Mouse (Mus musculus) thymus, postnatal 36 days (tissue): Measurements from ENCODE around the gene Paqr6.

Experiments
- DNase-seq, 2 experiments: peaks; one replicate each; pipeline ENCODE4 v3.0.0; 2022; ENCODE audit warnings: mixed read lengths in 2 of 2

Gene Paqr6

GRCm38 (mm10) chr3:88364337-88364736 is at the start of gene Paqr6:
Paqr6 (plus strand) TSS chr3:88364584.
- peak in 1 of 2 experiments; percentile 41 for DNase-seq

- DNase-seq, result peak; percentile 37 to 49
These were observed 39.4 kb upstream of the Paqr6 start, which contains the start of gene Glmp for GRCm38 (mm10) chr3:88324951-88325405. Glmp (plus strand) TSS chr3:88325023.

GRCm38 (mm10) chr3:88328956-88329355 is 35.4 kb upstream of the Paqr6 start:
- no peak for DNase-seq

- DNase-seq, result peak; percentile 39 to 50
These were observed 33.1 kb upstream of the Paqr6 start for GRCm38 (mm10) chr3:88331282-88331681.

GRCm38 (mm10) chr3:88334029-88334658 is 30.2 kb upstream of the Paqr6 start:
- no peak for DNase-seq

- no peak for DNase-seq
These were observed 29.4 kb upstream of the Paqr6 start for GRCm38 (mm10) chr3:88334902-88335435.

GRCm38 (mm10) chr3:88335436-88336053 is 28.8 kb upstream of the Paqr6 start:
- DNase-seq, result peak in 1 of 2 experiments; percentile 15

GRCm38 (mm10) chr3:88336058-88337013 is 28.0 kb upstream of the Paqr6 start, which contains the start of the genes Tmem79 and Smg5:
Tmem79 (minus strand) TSS chr3:88336148.
Smg5 (plus strand) TSS chr3:88336260.
- peak; percentile 97 to 98 for DNase-seq

GRCm38 (mm10) chr3:88337367-88338020 is 26.9 kb upstream of the Paqr6 start:
- DNase-seq, result peak in 1 of 2 experiments; percentile 25

- no peak for DNase-seq
These were observed 26.1 kb upstream of the Paqr6 start for GRCm38 (mm10) chr3:88338316-88338715.

GRCm38 (mm10) chr3:88339006-88339405 is 25.4 kb upstream of the Paqr6 start:
- no peak for DNase-seq

- DNase-seq, result no peak
These were observed 13.7 kb upstream of the Paqr6 start for GRCm38 (mm10) chr3:88350732-88351131.

- no peak for DNase-seq
These were observed 11.5 kb upstream of the Paqr6 start for GRCm38 (mm10) chr3:88352907-88353306.

GRCm38 (mm10) chr3:88354396-88355165 is 9.8 kb upstream of the Paqr6 start:
- no peak for DNase-seq

GRCm38 (mm10) chr3:88359584-88359983 is 4.8 kb upstream of the Paqr6 start:
- DNase-seq, result no peak

GRCm38 (mm10) chr3:88359989-88360388 is 4.4 kb upstream of the Paqr6 start:
- no peak for DNase-seq

GRCm38 (mm10) chr3:88361096-88361495 is 3.3 kb upstream of the Paqr6 start:
- peak; percentile 21 to 49 for DNase-seq

GRCm38 (mm10) chr3:88361612-88362313 is 2.6 kb upstream of the Paqr6 start:
- DNase-seq, result no peak

GRCm38 (mm10) chr3:88363700-88364099 is 684 bp upstream of the Paqr6 start:
- DNase-seq, result no peak

- DNase-seq, result no peak
These were observed 1.4 kb downstream of the Paqr6 start for GRCm38 (mm10) chr3:88365705-88366361.
